Mouse (Mus musculus) layer of hippocampus, adult 9-10 months (tissue): Measurements from ENCODE around the gene Car9.

ENCODE experiments used
- DNase-seq: peaks from one replicate; pipeline ENCODE4 v3.0.0; 2022; ENCODE audit warnings: low spot score

The Car9 gene

GRCm38 (mm10) chr4:43562769-43563600 is 56.2 kb downstream of the Car9 start:
- no peak for DNase-seq
